Mouse (Mus musculus) left cerebral cortex, postnatal 36 days (tissue): Measurements from ENCODE around the gene N4bp2. TPM values are rescaled to one million over a fixed set of nuclear protein-coding genes. Genes with fewer than 3 reads are reported as not detected.

Source experiments
- DNase-seq, 2 experiments: peaks; one replicate each; pipeline ENCODE4 v3.0.0; 2021 to 2022; ENCODE audit warnings: low spot score in 2 of 2, mixed read lengths in 1 of 2
- intact Hi-C: fragments of 180-260 bp; cut with DNase I; formaldehyde crosslinking; loops from one replicate; pipeline ENCODE4 v1.15.1; 2025
- total RNA-seq, 2 experiments: library from RNA; stranded (reverse); gene quantifications; 2 replicates each; pipeline ENCODE4 v1.2.3; 2021

Gene N4bp2
- total RNA-seq, 2 experiments from 2014 or later = 4.4 to 12.0 TPM

GRCm38 (mm10) chr5:65795994-65796298, 32.6 kb downstream of the N4bp2 start:
- intact Hi-C loops = no loop called here
- DNase-seq = no peak

GRCm38 (mm10) chr5:65823601-65824133, 60.3 kb downstream of the N4bp2 start:
- peak in 1 of 2 experiments; percentile 15 for DNase-seq

GRCm38 (mm10) chr5:65826476-65826875, 63.2 kb downstream of the N4bp2 start:
- intact Hi-C loops = no loop called here
- DNase-seq = no peak

More at GRCm38 (mm10) chr5:65823601-65824133, 60.3 kb downstream of the N4bp2 start:
- intact Hi-C loops = loop anchor here (5.0 kb wide), 1 partner anchor 114 kb away; no protein-coding TSS in a partner anchor

- intact Hi-C loops = no loop called here
- no peak for DNase-seq
These were observed 63.8 kb downstream of the N4bp2 start for GRCm38 (mm10) chr5:65827102-65827501.

- intact Hi-C loops = no loop called here
These were observed 64.9 kb downstream of the N4bp2 start for GRCm38 (mm10) chr5:65828261-65828660.

GRCm38 (mm10) chr5:65829059-65829458, 65.7 kb downstream of the N4bp2 start:
- DNase-seq = no peak
- intact Hi-C loops = no loop called here

More at GRCm38 (mm10) chr5:65828261-65828660, 64.9 kb downstream of the N4bp2 start:
- DNase-seq = no peak

GRCm38 (mm10) chr5:65831917-65832618, 68.7 kb downstream of the N4bp2 start:
- intact Hi-C loops = no loop called here
- DNase-seq = no peak

GRCm38 (mm10) chr5:65833092-65833491, 69.8 kb downstream of the N4bp2 start:
- no peak for DNase-seq
- intact Hi-C loops = no loop called here

GRCm38 (mm10) chr5:65833766-65834498, 70.6 kb downstream of the N4bp2 start:
- DNase-seq = no peak
- intact Hi-C loops = no loop called here

- no peak for DNase-seq
- intact Hi-C loops = no loop called here
These were observed 74.7 kb downstream of the N4bp2 start for GRCm38 (mm10) chr5:65838053-65838452.

GRCm38 (mm10) chr5:65842947-65843346, 79.6 kb downstream of the N4bp2 start:
- intact Hi-C loops = no loop called here

GRCm38 (mm10) chr5:65846534-65846933, 83.2 kb downstream of the N4bp2 start:
- DNase-seq = no peak
- intact Hi-C loops = no loop called here

More at GRCm38 (mm10) chr5:65842947-65843346, 79.6 kb downstream of the N4bp2 start:
- DNase-seq = no peak

GRCm38 (mm10) chr5:65846958-65847357, 83.6 kb downstream of the N4bp2 start:
- no peak for DNase-seq
- intact Hi-C loops = no loop called here

GRCm38 (mm10) chr5:65847656-65848055, 84.3 kb downstream of the N4bp2 start:
- no peak for DNase-seq
- intact Hi-C loops = no loop called here

- no peak for DNase-seq
- intact Hi-C loops = no loop called here
These were observed 87.4 kb downstream of the N4bp2 start for GRCm38 (mm10) chr5:65850765-65851164.

- intact Hi-C loops = no loop called here
- DNase-seq = no peak
These were observed 91.5 kb downstream of the N4bp2 start for GRCm38 (mm10) chr5:65854786-65855191.

GRCm38 (mm10) chr5:65855571-65855970, 92.2 kb downstream of the N4bp2 start:
- intact Hi-C loops = no loop called here
- DNase-seq = no peak

- intact Hi-C loops = no loop called here
- DNase-seq = no peak
These were observed 93.5 kb downstream of the N4bp2 start for GRCm38 (mm10) chr5:65856591-65857411.

GRCm38 (mm10) chr5:65857935-65858334, 94.6 kb downstream of the N4bp2 start:
- DNase-seq = no peak
- intact Hi-C loops = no loop called here

- intact Hi-C loops = no loop called here
- no peak for DNase-seq
These were observed 95.0 kb downstream of the N4bp2 start for GRCm38 (mm10) chr5:65858355-65858754.
